In genomic region chr5:125341459-125342090, GRCm38 (mm10) we compare ENCODE assay signal across 8 mouse cellular contexts. TPM values are rescaled to one million over a fixed set of nuclear protein-coding genes. Genes with fewer than 3 reads are reported as not detected.
A peak's percentile ranks its signal among the peaks of the same experiment; 100 is the strongest.
DNase-seq lines count a peak whose midpoint lies in the region; ATAC-seq and TF ChIP-seq lines count a peak whose summit lies in the region.

No protein-coding gene starts in this region.

- intact Hi-C loops in gastrocnemius, adult 2 months (cut with DNase I): no loop called here
- intact Hi-C loops in gastrocnemius, postnatal 36 days (cut with DNase I): no loop called here

- TF ChIP-seq CTCF in gastrocnemius, adult 2 months (IDR thresholded peaks at IDR 0.05): no peak

- no peak overlapping the region for H3K9ac ChIP-seq in ES-E14 (ENCODE audit: insufficient read depth, low read depth, low read length, poor library complexity, severe bottlenecking)
- peak overlapping the region; percentile 60; the same call in 1 of the 2 replicates for H3K9ac ChIP-seq in hindbrain, embryonic 11.5 days (ENCODE audit: low read depth, low read length)

- DNase-seq in gastrocnemius, adult 2 months: peak; percentile 13
- DNase-seq in gastrocnemius, postnatal 4 days (ENCODE audit: low spot score in 2 of 2): no peak
- no peak for DNase-seq in ES-E14 (ENCODE audit: low read depth, low spot score)
- no peak for DNase-seq in hindbrain, embryonic 11.5 days (ENCODE audit: low spot score)
- no peak for DNase-seq in midbrain, embryonic 10.5 days (ENCODE audit: low spot score)
- DNase-seq in gastrocnemius, postnatal 36 days: no peak
- no peak for DNase-seq in embryo, embryonic 10 days (ENCODE audit: low spot score)
- no peak for DNase-seq in ovary, postnatal 14 days (ENCODE audit: low spot score)

- no peak for ATAC-seq in hindbrain, embryonic 11.5 days (ENCODE audit: low FRiP score)

- peaks cover 3 to 4% of the 10 kb centered on the region in 2 experiments; a peak in 2 of 4 replicates for H3K4me1 ChIP-seq in ES-E14 (ENCODE audit: control insufficient read depth in 2 of 2, insufficient read depth in 2 of 2, low read length in 2 of 2, poor library complexity in 1 of 2)
- H3K4me1 ChIP-seq in hindbrain, embryonic 11.5 days (replicated peaks; ENCODE audit: control insufficient read depth, insufficient read depth, low read length): peaks cover 12% of the 10 kb centered on the region; the same call in 1 of the 2 replicates
- peaks cover 48% of the 10 kb centered on the region for H3K4me1 ChIP-seq in midbrain, embryonic 10.5 days

- no peaks in the 10 kb centered on the region for H3K9me3 ChIP-seq in ES-E14 (ENCODE audit: control insufficient read depth, insufficient read depth, low read depth, low read length)
- H3K9me3 ChIP-seq in hindbrain, embryonic 11.5 days (ENCODE audit: control insufficient read depth, low read length): no peaks in the 10 kb centered on the region
- no peaks in the 10 kb centered on the region for H3K9me3 ChIP-seq in midbrain, embryonic 10.5 days (replicated peaks)

- WGBS in hindbrain, embryonic 11.5 days: 60% methylated on average over 14 of the region's 14 CpGs
- WGBS in midbrain, embryonic 10.5 days: 58% methylated on average over 14 of the region's 14 CpGs

- H3K4me3 ChIP-seq in gastrocnemius, adult 2 months: peak overlapping the region; percentile 87
- H3K4me3 ChIP-seq in ES-E14 (ENCODE audit: insufficient read depth in 1 of 2, low read depth in 1 of 2, low read length in 2 of 2, poor library complexity in 1 of 2, severe bottlenecking in 1 of 2): peak overlapping the region in 1 of 2 experiments; percentile 99; a peak in 1 of 4 replicates
- H3K4me3 ChIP-seq in hindbrain, embryonic 11.5 days (ENCODE audit: low read depth, low read length): no peak overlapping the region
- peak overlapping the region; percentile 76 for H3K4me3 ChIP-seq in midbrain, embryonic 10.5 days

- H3K4me2 ChIP-seq in hindbrain, embryonic 11.5 days (replicated peaks; ENCODE audit: low read depth, low read length): peak overlapping the region; percentile 98

- peaks cover 3% of the 10 kb centered on the region; the same call in 1 of the 2 replicates for H3K27me3 ChIP-seq in hindbrain, embryonic 11.5 days (ENCODE audit: control insufficient read depth, insufficient read depth, low read length)
- H3K27me3 ChIP-seq in midbrain, embryonic 10.5 days (ENCODE audit: low read depth, poor library complexity, severe bottlenecking): peaks cover 7% of the 10 kb centered on the region; the same call in 1 of the 2 replicates

- H3K27ac ChIP-seq in gastrocnemius, adult 2 months: peak overlapping the region; percentile 86; the same call in 1 of the 2 replicates
- no peak overlapping the region for H3K27ac ChIP-seq in ES-E14 (ENCODE audit: insufficient read depth, low read depth, low read length, poor library complexity, severe bottlenecking)
- no peak overlapping the region for H3K27ac ChIP-seq in hindbrain, embryonic 11.5 days (ENCODE audit: low read depth, low read length)
- peak overlapping the region; percentile 83 for H3K27ac ChIP-seq in midbrain, embryonic 10.5 days (replicated peaks)

- in situ Hi-C loops in ES-E14 (cut with MboI; ENCODE audit: low sequenced_read_pairs in 2 of 2, unreplicated experiment in 2 of 2): no loop called here

- no peaks in the 10 kb centered on the region for H3K36me3 ChIP-seq in ES-E14 (ENCODE audit: control insufficient read depth, insufficient read depth, low read length, poor library complexity, severe bottlenecking)
- H3K36me3 ChIP-seq in hindbrain, embryonic 11.5 days (ENCODE audit: control insufficient read depth, insufficient read depth, low read length): no peaks in the 10 kb centered on the region
- H3K36me3 ChIP-seq in midbrain, embryonic 10.5 days: no peaks in the 10 kb centered on the region

TF ChIP-seq in ES-E14, 5 proteins besides CTCF, POLR2A, EP300 and RAD21:
- TF ChIP-seq CHD2 (IDR thresholded peaks at IDR 0.05; ENCODE audit: low read depth, low read length) (no peak), ZNF384 (IDR thresholded peaks at IDR 0.05; ENCODE audit: low read depth, low read length) (peak; percentile 75)
TF ChIP-seq in ES-E14: peak in this region for 1.

RNA-seq across cellular contexts. Expression of gene Scarb1, which starts 0.7 kb away (rescaled TPM):
- total RNA-seq in gastrocnemius, adult 2 months (2021): 10 to 100 TPM; 11.8 to 16.9 TPM
- total RNA-seq in gastrocnemius, postnatal 4 days (2021): 10 to 100 TPM; 49.4 to 54.6 TPM
- total RNA-seq in ES-E14 (2012; rRNA removed): 28.8 and 36.8 TPM in 2 replicates
- 20.4 and 22.6 TPM in 2 replicates for polyA plus RNA-seq in hindbrain, embryonic 11.5 days (2014; fragmentation: Nextera tagmentation; extraction: Ambion mirVana)
- 48.1 and 52.3 TPM in 2 replicates for polyA plus RNA-seq in midbrain, embryonic 10.5 days (2016; fragmentation: Nextera tagmentation; extraction: Ambion mirVana)
- total RNA-seq in gastrocnemius, postnatal 36 days (2021): 10 to 100 TPM; 20.3 to 20.5 TPM

RNA-seq across cellular contexts. Expression of gene Gm10382, which starts 47.5 kb away (rescaled TPM):
- not detected for total RNA-seq in gastrocnemius, adult 2 months (2021)
- total RNA-seq in gastrocnemius, postnatal 4 days (2021): not detected
- total RNA-seq in ES-E14 (2012; rRNA removed): 0.98 and 1.6 TPM in 2 replicates
- polyA plus RNA-seq in hindbrain, embryonic 11.5 days (2014; fragmentation: Nextera tagmentation; extraction: Ambion mirVana): 0.59 TPM in 1 of 2 replicates, not detected in the other
- 0.56 and 0.57 TPM in 2 replicates for polyA plus RNA-seq in midbrain, embryonic 10.5 days (2016; fragmentation: Nextera tagmentation; extraction: Ambion mirVana)
- under 1 TPM in 1 of 2 experiments, not detected in 1; 0.20 TPM for total RNA-seq in gastrocnemius, postnatal 36 days (2021)

RNA-seq across cellular contexts. Expression of gene Ubc, which starts 48.4 kb away (rescaled TPM):
- 1,000 to 10,000 TPM; 1,479 to 2,293 TPM for total RNA-seq in gastrocnemius, adult 2 months (2021)
- 100 to 1,000 TPM; 650 to 744 TPM for total RNA-seq in gastrocnemius, postnatal 4 days (2021)
- 1,120 and 1,195 TPM in 2 replicates for total RNA-seq in ES-E14 (2012; rRNA removed)
- 1,074 and 1,099 TPM in 2 replicates for polyA plus RNA-seq in hindbrain, embryonic 11.5 days (2014; fragmentation: Nextera tagmentation; extraction: Ambion mirVana)
- polyA plus RNA-seq in midbrain, embryonic 10.5 days (2016; fragmentation: Nextera tagmentation; extraction: Ambion mirVana): 957 and 1,129 TPM in 2 replicates
- total RNA-seq in gastrocnemius, postnatal 36 days (2021): 1,000 to 10,000 TPM; 1,061 to 1,578 TPM

Comparison
In these comparisons a context has a peak if more than half of its experiments do, and no peak if none do; other contexts are left out.
1. H3K27ac ChIP-seq: peak in gastrocnemius, adult 2 months (single experiment) and midbrain, embryonic 10.5 days (single experiment); none in ES-E14 (single experiment) and hindbrain, embryonic 11.5 days (single experiment).